Mouse (Mus musculus) ES-E14 (cell line): ENCODE results near the gene Pfkm.

Experiments used
- CHD2 ChIP-seq: IDR thresholded peaks from 2 replicates; pipeline ENCODE4 v1.6.1; 2014; ENCODE audit warnings: mild to moderate bottlenecking, low read depth, low read length, inconsistent platforms
- HCFC1 ChIP-seq: IDR thresholded peaks from 2 replicates; pipeline ENCODE4 v1.6.1; 2012; ENCODE audit warnings: low read length, inconsistent platforms, borderline replicate concordance; ENCODE audit not compliant: insufficient read depth
- MAFK ChIP-seq: IDR thresholded peaks from 2 replicates; pipeline ENCODE4 v1.6.1; 2014; ENCODE audit warnings: mild to moderate bottlenecking, low read depth, low read length, inconsistent platforms; ENCODE audit not compliant: insufficient read depth
- ZC3H11A ChIP-seq: IDR thresholded peaks from 2 replicates; pipeline ENCODE4 v1.6.1; 2012; ENCODE audit warnings: low read depth, mild to moderate bottlenecking, inconsistent platforms, low read length, borderline replicate concordance
- ZNF384 ChIP-seq: IDR thresholded peaks from 2 replicates; pipeline ENCODE4 v1.6.1; 2012; ENCODE audit warnings: low read depth, low read length, inconsistent platforms

- TF ChIP-seq ZNF384 (no peak), HCFC1 (no peak), CHD2 (no peak), ZC3H11A (no peak), MAFK (no peak)
Measured at GRCm38 (mm10) chr15:98148356-98148755, 56.0 kb downstream of the Pfkm start.
